17 mouse cellular contexts compared by ENCODE assay signal in genomic region chr10:91207275-91207674, GRCm38 (mm10). TPM values are rescaled to one million over a fixed set of nuclear protein-coding genes. Genes with fewer than 3 reads are reported as not detected.
DNase-seq lines count a peak whose midpoint lies in the region; ATAC-seq lines count a peak whose summit lies in the region.
"Had no signal": no experiment of that assay in that cellular context is flagged by ENCODE, and none has a peak within 500 bp of the region (broad histone marks: within the 10 kb centered on the region; RNA-seq: fewer than 3 reads in every experiment).

No protein-coding gene starts in this region.

- DNase-seq in limb, embryonic 10.5 days (ENCODE audit: low spot score) = no peak
- peak; percentile 54 for DNase-seq in 416B (ENCODE audit: low read depth)
- peak; percentile 49 for DNase-seq in CD4-positive, CD25-positive, alpha-beta regulatory T cell, adult 2 months (ENCODE audit: low read depth, low spot score)
- DNase-seq in induced T-regulatory cell, adult 2 months (ENCODE audit: low read depth) = peak; percentile 63
- no peak for DNase-seq in adrenal gland, adult 18-20 months (ENCODE audit: low spot score in 2 of 2)
- DNase-seq in thymus, adult 18-20 months = no peak
- DNase-seq: cerebellum, adult 9-11 months; forebrain, postnatal 0 days; gastrocnemius, postnatal 14 days; kidney, adult 18-20 months; lung, adult 18-20 months had no signal

- H3K4me1 ChIP-seq in limb, embryonic 12.5 days (replicated peaks) = peaks cover 15% of the 10 kb centered on the region
- H3K4me1 ChIP-seq in limb, embryonic 10.5 days = peaks cover 10% of the 10 kb centered on the region

- ATAC-seq in limb, embryonic 12.5 days (ENCODE audit: insufficient number of reproducible peaks, insufficient read depth, low FRiP score, low TSS enrichment, low read depth) = no peak
- ATAC-seq: forebrain, postnatal 0 days had no signal

- H3K9ac ChIP-seq in limb, embryonic 12.5 days (replicated peaks) = no peak overlapping the region
- H3K9ac ChIP-seq: forebrain, postnatal 0 days; heart, embryonic 12.5 days had no signal

- no peak overlapping the region for H3K4me2 ChIP-seq in limb, embryonic 12.5 days
- H3K4me2 ChIP-seq: heart, embryonic 12.5 days had no signal

- H3K27ac ChIP-seq in limb, embryonic 12.5 days = peak overlapping the region; percentile 76; the same call in 1 of the 2 replicates
- H3K27ac ChIP-seq in limb, embryonic 10.5 days = no peak overlapping the region
- H3K27ac ChIP-seq: hindbrain, embryonic 10.5 days had no signal

- H3K36me3 ChIP-seq in limb, embryonic 12.5 days = no peaks in the 10 kb centered on the region
- H3K36me3 ChIP-seq in limb, embryonic 10.5 days = no peaks in the 10 kb centered on the region
- H3K36me3 ChIP-seq: G1E; heart, embryonic 12.5 days; hindbrain, embryonic 10.5 days had no signal

- H3K9me3 ChIP-seq in limb, embryonic 12.5 days = no peaks in the 10 kb centered on the region
- H3K9me3 ChIP-seq in limb, embryonic 10.5 days (replicated peaks) = no peaks in the 10 kb centered on the region
- H3K9me3 ChIP-seq: G1E; heart, embryonic 12.5 days; hindbrain, embryonic 10.5 days; megakaryocyte, embryonic 14.5 days had no signal

- H3K27me3 ChIP-seq in limb, embryonic 12.5 days = no peaks in the 10 kb centered on the region
- no peaks in the 10 kb centered on the region for H3K27me3 ChIP-seq in limb, embryonic 10.5 days (ENCODE audit: low read depth, poor library complexity, severe bottlenecking)
- H3K27me3 ChIP-seq: heart, embryonic 12.5 days; megakaryocyte, embryonic 14.5 days had no signal

- no peak overlapping the region for H3K4me3 ChIP-seq in limb, embryonic 12.5 days (replicated peaks)
- no peak overlapping the region for H3K4me3 ChIP-seq in limb, embryonic 10.5 days
- H3K4me3 ChIP-seq: heart, embryonic 12.5 days; hindbrain, embryonic 10.5 days; megakaryocyte, embryonic 14.5 days; myocyte had no signal

RNA-seq across cellular contexts. Expression of gene Tmpo, which starts 26.2 kb away (rescaled TPM):
- polyA plus RNA-seq in limb, embryonic 12.5 days (2016; fragmentation: Nextera tagmentation; extraction: Ambion mirVana) = 436 and 444 TPM in 2 replicates
- 260 and 300 TPM in 2 replicates for polyA plus RNA-seq in limb, embryonic 10.5 days (2016; fragmentation: Nextera tagmentation; extraction: Ambion mirVana)
- total RNA-seq in adrenal gland, adult 18-20 months (2021) = 10 to 100 TPM; 80.3 to 89.6 TPM

Comparison
In these comparisons a context has a peak if more than half of its experiments do, and no peak if none do; other contexts are left out.
1. DNase-seq: peak in 416B (single experiment), CD4-positive, CD25-positive, alpha-beta regulatory T cell, adult 2 months (single experiment) and induced T-regulatory cell, adult 2 months (single experiment); none in limb, embryonic 10.5 days (single experiment), adrenal gland, adult 18-20 months (0 of 2) and thymus, adult 18-20 months (0 of 2).